Mouse (Mus musculus) layer of hippocampus, adult 11-12 months (tissue): ENCODE measurements around the gene Klk12.

Source experiments
- DNase-seq: peaks from one replicate; pipeline ENCODE4 v3.0.0; 2022; ENCODE audit warnings: low spot score

The Klk12 gene

GRCm38 (mm10) chr7:43796355-43796754 is 27.7 kb downstream of the Klk12 start:
- DNase-seq: no peak

- DNase-seq: no peak
Observed at GRCm38 (mm10) chr7:43797333-43797769, 28.7 kb downstream of the Klk12 start, which contains the start of gene Klk8. Klk8 (plus strand) TSS chr7:43797577.

GRCm38 (mm10) chr7:43797844-43798462 is 29.3 kb downstream of the Klk12 start:
- DNase-seq: no peak

- DNase-seq: no peak
Observed at GRCm38 (mm10) chr7:43799876-43800275, 31.2 kb downstream of the Klk12 start.

GRCm38 (mm10) chr7:43810994-43811393 is 42.3 kb downstream of the Klk12 start, which contains the start of gene Klk7:
Klk7 (plus strand) TSS chr7:43811294.
- DNase-seq: no peak

- DNase-seq: no peak
Observed at GRCm38 (mm10) chr7:43815211-43815610, 46.5 kb downstream of the Klk12 start.

- no peak for DNase-seq
Observed at GRCm38 (mm10) chr7:43816746-43817145, 48.0 kb downstream of the Klk12 start.

- no peak for DNase-seq
Observed at GRCm38 (mm10) chr7:43821581-43821980, 52.9 kb downstream of the Klk12 start.
